Mouse (Mus musculus): ENCODE data around the gene Syngr4. TPM values are rescaled to one million over a fixed set of nuclear protein-coding genes. Genes with fewer than 3 reads are reported as not detected.

The Syngr4 gene
- total RNA-seq (2023): not detected

DNA sequence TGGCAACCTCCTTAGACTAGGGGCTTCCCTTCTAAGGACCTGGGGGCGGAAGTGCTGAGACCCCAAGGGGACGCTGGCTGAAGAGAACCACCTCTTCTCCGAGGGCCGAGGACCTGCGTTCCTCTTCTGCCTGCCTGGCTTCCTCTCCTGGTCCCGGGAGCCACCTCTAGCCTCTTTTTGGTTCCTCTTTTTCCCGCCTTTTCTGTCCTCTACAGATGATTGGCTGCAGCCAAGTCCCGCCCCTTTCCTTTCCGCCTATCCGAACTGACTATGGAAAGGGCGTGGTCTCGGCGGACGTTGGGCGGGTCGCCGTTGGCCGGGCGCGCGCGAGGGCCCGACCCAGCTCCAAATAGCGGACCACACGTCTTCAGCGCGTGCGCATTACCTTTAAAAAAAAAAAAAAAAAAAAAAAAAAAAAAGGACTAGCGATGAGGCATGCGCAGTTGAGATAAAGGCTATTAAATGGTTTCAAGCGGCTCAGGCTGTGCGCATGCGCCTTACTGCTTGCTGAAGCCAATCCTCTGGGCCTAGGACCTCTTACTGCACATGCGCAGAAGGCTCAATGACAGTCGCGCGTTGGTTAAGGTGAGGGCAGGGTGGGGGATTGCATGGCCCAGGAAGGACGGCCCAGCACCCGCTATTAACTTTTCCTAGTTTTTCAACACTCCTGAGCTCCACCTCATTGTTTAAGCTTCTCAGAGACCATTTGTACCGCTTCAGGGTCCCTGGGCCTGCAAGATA, at the start of gene Syngr4, which contains the start of gene Tmem143:
TSS of gene Syngr4 (minus strand) at position 198 of the 741 bp plus-strand sequence.
TSS of gene Tmem143 (plus strand) at position 425 of the 741 bp plus-strand sequence.

DNA sequence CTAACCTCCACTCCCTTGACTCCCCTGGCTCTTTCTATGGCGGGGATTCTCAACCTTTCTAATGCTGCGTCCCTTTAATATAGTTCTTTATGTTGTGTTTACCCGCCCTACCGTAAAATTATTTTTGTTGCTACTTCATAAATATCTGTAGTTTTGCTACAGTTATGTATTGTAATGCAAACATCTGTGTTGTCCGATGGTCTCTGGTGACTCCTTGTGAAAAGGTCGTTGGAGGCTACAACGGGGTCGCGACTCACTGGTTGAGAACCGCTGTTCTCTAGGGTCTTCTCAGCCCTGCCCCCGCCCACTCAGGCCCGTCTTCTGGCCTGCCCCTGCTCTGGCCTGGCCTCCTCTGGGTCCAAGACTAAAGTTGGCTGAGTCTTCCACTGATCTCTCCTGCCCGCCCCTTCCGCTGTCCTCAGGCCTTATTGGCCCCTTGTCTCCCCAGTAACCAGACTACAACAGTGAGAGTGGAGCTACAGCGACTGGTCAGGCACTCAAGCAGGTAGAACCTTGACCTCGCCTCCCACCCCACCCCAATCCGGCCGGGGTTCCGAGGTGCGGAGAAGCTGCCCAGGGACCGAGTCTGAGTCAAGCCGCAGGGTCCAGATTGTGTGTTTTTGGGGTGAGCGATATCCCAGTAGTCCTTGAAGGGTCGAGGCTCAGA, 27.4 kb upstream of the Syngr4 start, which contains the start of gene Ccdc114:
TSS of gene Ccdc114 (plus strand) at position 311 of the 667 bp plus-strand sequence.

DNA sequence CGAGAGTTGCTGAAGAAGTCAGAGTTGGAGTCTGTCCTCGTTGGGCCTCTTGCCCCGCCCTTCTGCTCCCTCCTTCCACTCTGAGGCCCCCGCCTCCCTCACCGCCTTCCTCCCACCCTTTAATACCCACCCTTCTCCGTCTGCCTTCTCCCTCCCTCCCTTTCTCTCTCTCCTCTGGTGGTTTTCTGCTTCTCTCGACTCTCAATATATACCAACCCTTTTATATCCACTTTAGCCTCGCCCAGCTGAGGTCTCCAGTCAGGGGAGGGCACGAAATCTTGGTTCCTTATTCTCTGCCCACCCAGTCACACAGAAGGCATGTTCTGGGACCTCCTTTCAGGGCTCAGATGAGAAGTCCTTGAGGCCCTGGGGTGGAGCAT, 24.7 kb upstream of the Syngr4 start, which contains the start of gene Emp3:
TSS of gene Emp3 (minus strand) at position 163 of the 380 bp plus-strand sequence.

DNA sequence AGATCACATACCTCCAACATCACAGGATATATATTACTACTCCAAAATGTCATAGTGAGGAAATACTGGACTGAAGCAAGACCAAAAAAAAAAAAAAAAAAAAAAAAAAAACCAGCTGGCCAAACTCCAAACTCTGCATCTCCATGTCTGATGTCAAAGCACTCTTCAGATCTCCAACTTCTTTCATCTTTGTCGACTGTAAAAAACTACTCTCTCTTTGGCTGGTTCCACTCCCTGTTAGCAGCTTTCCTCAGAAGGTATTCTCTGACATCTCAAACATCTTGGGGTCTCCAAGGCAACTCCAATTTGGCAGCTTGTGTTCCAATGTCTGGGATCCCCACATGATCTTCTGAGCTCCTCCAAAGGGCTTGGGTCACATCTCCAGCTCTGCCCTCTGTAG, 18.2 kb downstream of the Syngr4 start, which contains the start of gene Grin2d:
TSS of gene Grin2d (minus strand) at position 101 of the 400 bp plus-strand sequence.

GRCm38 (mm10) chr7:45872624-45873023, 23.9 kb downstream of the Syngr4 start, which contains the start of gene Kdelr1:
Gene Kdelr1 (plus strand): TSS chr7:45872772.

Other genes with a start within 250 kb of the Syngr4 start
- not detected for gene Fut2, start 230.3 kb downstream of the Syngr4 start, total RNA-seq (2023)
- gene Ntn5, start 212.7 kb downstream of the Syngr4 start, total RNA-seq (2023): under 1 TPM; 0.35 to 0.65 TPM
- under 1 TPM in 1 of 2 experiments, not detected in 1; 0.20 TPM for gene Sec1, start 202.3 kb downstream of the Syngr4 start, total RNA-seq (2023)
- gene Car11, start 196.9 kb downstream of the Syngr4 start, total RNA-seq (2023): 10 to 100 TPM in 1 of 2 experiments, 1 to 10 TPM in 1; 8.9 to 10.2 TPM
- gene Dbp, start 191.6 kb downstream of the Syngr4 start, total RNA-seq (2023): 10 to 100 TPM; 34.0 to 37.7 TPM
- gene Rpl18, start 181.3 kb downstream of the Syngr4 start, total RNA-seq (2023): 1,000 to 10,000 TPM; 3,079 to 3,201 TPM
- 10 to 100 TPM; 30.7 to 34.0 TPM for gene Sphk2, start 178.7 kb downstream of the Syngr4 start, total RNA-seq (2023)
- gene Fam83e, start 175.5 kb downstream of the Syngr4 start, total RNA-seq (2023): 1 to 10 TPM; 1.6 to 2.1 TPM
- not detected for gene Spaca4, start 170.9 kb downstream of the Syngr4 start, total RNA-seq (2023)
- 1 to 10 TPM in 1 of 2 experiments, under 1 TPM in 1; 0.80 to 1.3 TPM for gene Lmtk3, start 113.0 kb downstream of the Syngr4 start, total RNA-seq (2023)
- gene Sult2b1, start 112.0 kb downstream of the Syngr4 start, total RNA-seq (2023): 1 to 10 TPM; 1.4 to 3.5 TPM
- gene Cyth2, start 82.1 kb downstream of the Syngr4 start, total RNA-seq (2023): 100 to 1,000 TPM; 111 to 128 TPM
- gene Kcnj14, start 71.9 kb downstream of the Syngr4 start, total RNA-seq (2023): 1 to 10 TPM; 1.7 to 3.2 TPM
- gene Grwd1, start 65.8 kb downstream of the Syngr4 start, total RNA-seq (2023): 10 to 100 TPM; 32.3 to 38.2 TPM
- 10 to 100 TPM; 53.1 to 60.4 TPM for gene Kdelr1, start 23.9 kb downstream of the Syngr4 start, total RNA-seq (2023)
- gene Grin2d, start 18.3 kb downstream of the Syngr4 start, total RNA-seq (2023): under 1 TPM; 0.64 to 0.98 TPM
- 1 to 10 TPM; 7.0 to 9.8 TPM for gene Tmem143, start 227 bp upstream of the Syngr4 start, total RNA-seq (2023)
- gene Emp3, start 24.7 kb upstream of the Syngr4 start, total RNA-seq (2023): 100 to 1,000 TPM; 281 to 295 TPM
- 1 to 10 TPM; 1.7 to 2.7 TPM for gene Ccdc114, start 27.4 kb upstream of the Syngr4 start, total RNA-seq (2023)
- gene Abcc6, start 133.6 kb upstream of the Syngr4 start, total RNA-seq (2023): not detected
- gene Nomo1, start 137.0 kb upstream of the Syngr4 start, total RNA-seq (2023): 10 to 100 TPM; 45.8 to 47.0 TPM
- not detected for gene Kcnj11, start 204.1 kb upstream of the Syngr4 start, total RNA-seq (2023)

Data from T-cell, adult 66 days (primary cell).